Mouse (Mus musculus): ENCODE data around the gene Fgf11. TPM values are rescaled to one million over a fixed set of nuclear protein-coding genes. Genes with fewer than 3 reads are reported as not detected.
A peak's percentile ranks its signal among the peaks of the same experiment; 100 is the strongest.

The Fgf11 gene
- polyA plus RNA-seq, 1 experiment from 2014 or later = 4.3 TPM

DNA sequence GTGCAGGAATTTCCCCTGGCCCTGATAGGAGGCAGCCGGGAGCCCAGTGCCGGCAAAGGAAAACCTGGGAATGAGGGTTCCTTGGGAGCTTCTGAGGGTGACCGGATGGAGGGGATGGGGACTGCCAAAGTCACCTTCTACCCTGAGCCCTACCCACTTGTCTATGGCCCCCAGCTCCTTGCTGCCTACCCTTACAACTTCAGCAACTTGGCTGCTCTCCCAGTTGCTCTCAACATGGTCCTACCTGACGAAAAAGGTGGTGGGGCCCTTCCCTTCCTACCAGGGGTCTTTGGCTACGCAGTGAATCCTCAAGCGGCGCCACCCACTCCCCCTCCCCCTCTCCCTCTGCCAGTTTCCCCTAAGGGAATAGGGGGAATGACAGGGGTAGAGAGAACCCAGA lies 22.7 kb downstream of the Fgf11 start:
- H3K27ac ChIP-seq = no peak overlapping the region
- no peaks in the 10 kb centered on the region for H3K27me3 ChIP-seq (ENCODE audit: control insufficient read depth, insufficient read depth, low read length)
- H3K9ac ChIP-seq = no peak overlapping the region
- peaks cover 20% of the 10 kb centered on the region; the same call in 1 of the 2 replicates for H3K36me3 ChIP-seq (replicated peaks; ENCODE audit: control insufficient read depth, insufficient read depth)
- 41% methylated on average over 7 of the region's 7 CpGs for WGBS
- no peaks in the 10 kb centered on the region for H3K4me1 ChIP-seq (replicated peaks; ENCODE audit: control insufficient read depth, insufficient read depth, low read length)
- ATAC-seq (ENCODE audit: low FRiP score) (no peak), DNase-seq (ENCODE audit: low spot score) (no peak)
- no peak overlapping the region for H3K4me3 ChIP-seq (replicated peaks; ENCODE audit: low read length)
- H3K9me3 ChIP-seq (ENCODE audit: control insufficient read depth, low read length) = no peaks in the 10 kb centered on the region
- H3K4me2 ChIP-seq (replicated peaks) = no peak overlapping the region

DNA sequence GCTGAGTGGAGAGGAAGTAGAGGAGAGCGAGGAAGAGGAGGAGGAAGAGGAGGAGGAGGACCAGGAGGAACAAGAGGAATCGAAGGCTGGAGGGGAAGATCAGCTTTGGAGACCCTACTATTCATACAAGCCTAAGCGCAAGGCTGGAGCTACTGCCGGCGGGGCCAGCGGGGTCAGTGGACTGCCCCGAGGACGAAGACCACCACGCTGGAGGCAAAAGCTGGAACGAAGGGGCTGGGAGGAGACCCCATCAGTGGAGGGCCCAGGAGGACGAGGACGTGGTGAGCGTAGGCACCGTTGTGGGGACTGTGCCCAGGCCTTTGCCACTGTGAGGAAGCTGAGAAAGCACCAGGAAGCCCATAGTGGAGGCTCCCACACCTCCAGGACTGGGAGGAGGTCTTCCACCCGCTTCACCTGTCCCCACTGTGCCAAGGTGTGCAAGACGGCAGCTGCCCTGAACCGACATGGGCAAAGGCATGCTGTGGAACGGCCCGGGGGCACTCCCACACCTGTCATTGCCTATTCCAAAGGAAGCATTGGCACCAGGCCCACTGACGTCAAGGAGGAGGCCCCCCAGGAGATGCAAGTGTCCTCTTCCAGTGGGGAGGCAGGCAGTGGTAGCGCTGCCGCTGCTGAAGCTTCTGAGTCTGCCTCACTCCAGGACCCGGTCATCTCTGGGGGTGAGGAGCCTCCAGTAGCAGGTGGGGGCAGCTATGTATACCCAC lies 23.2 kb downstream of the Fgf11 start:
- WGBS = 66% methylated on average over 23 of the region's 23 CpGs
- ATAC-seq (ENCODE audit: low FRiP score) (no peak), DNase-seq (ENCODE audit: low spot score) (no peak)
- Histone ChIP-seq H3K4me3 (replicated peaks; ENCODE audit: low read length) (no peak overlapping the region), H3K9ac (no peak overlapping the region), H3K9me3 (ENCODE audit: control insufficient read depth, low read length) (no peaks in the 10 kb centered on the region), H3K27ac (no peak overlapping the region), H3K36me3 (replicated peaks; ENCODE audit: control insufficient read depth, insufficient read depth) (peaks cover 20% of the 10 kb centered on the region; the same call in 1 of the 2 replicates), H3K4me2 (replicated peaks) (no peak overlapping the region), H3K27me3 (ENCODE audit: control insufficient read depth, insufficient read depth, low read length) (no peaks in the 10 kb centered on the region), H3K4me1 (replicated peaks; ENCODE audit: control insufficient read depth, insufficient read depth, low read length) (no peaks in the 10 kb centered on the region)

DNA sequence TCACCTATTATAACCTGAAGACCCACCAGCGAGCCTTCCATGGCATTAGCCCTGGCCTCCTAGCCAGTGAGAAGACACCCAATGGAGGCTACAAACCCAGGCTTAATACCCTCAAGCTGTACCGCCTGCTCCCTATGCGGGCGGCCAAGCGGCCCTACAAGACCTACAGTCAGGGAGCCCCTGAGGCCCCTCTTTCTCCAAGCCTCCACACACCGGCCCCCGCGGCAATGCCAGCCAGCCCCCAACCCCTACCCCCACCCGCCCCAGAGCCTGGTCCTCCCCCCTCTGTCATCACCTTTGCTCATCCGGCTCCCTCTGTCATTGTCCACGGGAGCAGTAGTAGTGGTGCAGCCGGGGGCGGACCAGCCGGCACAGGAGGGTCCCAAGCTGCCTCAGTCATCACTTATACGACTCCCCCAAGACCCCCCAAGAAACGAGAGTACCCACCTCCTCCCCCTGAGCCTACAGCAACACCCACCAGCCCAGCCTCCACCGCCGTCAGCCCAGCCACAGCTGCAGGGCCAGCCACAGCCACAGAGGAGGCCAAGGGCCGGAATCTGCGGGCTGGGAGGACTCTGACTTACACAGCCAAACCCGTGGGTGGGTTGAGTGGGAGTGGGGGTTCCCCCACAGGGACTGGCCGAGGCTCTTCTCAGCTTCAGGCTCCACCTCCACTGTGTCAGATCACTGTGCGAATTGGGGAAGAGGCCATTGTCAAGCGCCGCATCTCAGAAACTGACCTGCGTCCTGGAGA lies 24.0 kb downstream of the Fgf11 start:
- H3K27me3 ChIP-seq (ENCODE audit: control insufficient read depth, insufficient read depth, low read length) = no peaks in the 10 kb centered on the region
- WGBS = 60% methylated on average over 26 of the region's 26 CpGs
- DNase-seq (ENCODE audit: low spot score) (no peak), ATAC-seq (ENCODE audit: low FRiP score) (no peak)
- H3K9me3 ChIP-seq (ENCODE audit: control insufficient read depth, low read length) = no peaks in the 10 kb centered on the region
- no peak overlapping the region for H3K9ac ChIP-seq
- H3K4me1 ChIP-seq (replicated peaks; ENCODE audit: control insufficient read depth, insufficient read depth, low read length) = no peaks in the 10 kb centered on the region
- no peak overlapping the region for H3K27ac ChIP-seq
- H3K36me3 ChIP-seq (replicated peaks; ENCODE audit: control insufficient read depth, insufficient read depth) = peaks cover 20% of the 10 kb centered on the region; the same call in 1 of the 2 replicates
- H3K4me2 ChIP-seq (replicated peaks) = no peak overlapping the region
- no peak overlapping the region for H3K4me3 ChIP-seq (replicated peaks; ENCODE audit: low read length)

DNA sequence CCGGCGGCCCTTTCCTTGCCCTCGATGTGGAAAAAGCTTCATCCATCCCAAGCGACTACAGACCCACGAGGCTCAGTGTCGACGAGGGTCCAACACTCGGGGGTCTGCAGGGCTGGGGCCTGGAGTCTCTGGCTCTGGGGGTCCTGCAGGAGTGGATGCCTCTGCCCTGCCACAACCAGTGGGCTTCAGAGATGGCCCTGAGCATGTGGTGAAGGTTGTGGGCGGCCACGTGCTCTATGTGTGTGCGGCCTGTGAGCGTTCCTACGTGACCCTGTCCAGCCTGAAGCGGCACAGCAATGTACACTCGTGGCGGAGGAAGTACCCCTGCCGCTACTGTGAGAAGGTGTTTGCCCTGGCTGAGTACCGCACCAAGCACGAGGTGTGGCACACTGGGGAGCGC lies 25.2 kb downstream of the Fgf11 start:
- Histone ChIP-seq H3K4me3 (replicated peaks; ENCODE audit: low read length) (no peak overlapping the region), H3K27ac (no peak overlapping the region), H3K36me3 (replicated peaks; ENCODE audit: control insufficient read depth, insufficient read depth) (peaks cover 20% of the 10 kb centered on the region; the same call in 1 of the 2 replicates), H3K9ac (no peak overlapping the region), H3K4me2 (replicated peaks) (no peak overlapping the region), H3K9me3 (ENCODE audit: control insufficient read depth, low read length) (no peaks in the 10 kb centered on the region), H3K4me1 (replicated peaks; ENCODE audit: control insufficient read depth, insufficient read depth, low read length) (no peaks in the 10 kb centered on the region), H3K27me3 (ENCODE audit: control insufficient read depth, insufficient read depth, low read length) (no peaks in the 10 kb centered on the region)
- ATAC-seq (ENCODE audit: low FRiP score) (0 out of 2 replicates have a peak, but pooled peaks have one; percentile 11), DNase-seq (ENCODE audit: low spot score) (no peak)
- 85% methylated on average over 20 of the region's 20 CpGs for WGBS

DNA sequence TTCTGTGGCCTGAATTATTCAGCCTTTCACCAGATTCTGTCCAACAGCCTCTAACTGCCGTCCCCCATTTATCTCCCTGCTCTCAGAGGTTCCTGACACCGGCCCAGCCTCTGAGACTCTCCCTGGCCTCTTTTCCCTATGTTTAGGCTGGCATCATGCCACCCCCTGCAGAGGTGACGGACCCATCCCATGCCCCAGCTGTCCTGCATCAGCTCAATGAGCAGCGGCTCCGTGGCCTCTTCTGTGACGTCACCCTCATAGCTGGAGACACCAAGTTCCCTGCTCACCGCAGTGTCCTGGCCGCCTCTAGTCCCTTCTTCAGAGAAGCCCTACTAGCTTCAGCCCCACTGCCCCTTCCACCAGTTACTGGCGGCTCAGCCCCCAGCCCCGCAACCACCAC lies 25.9 kb downstream of the Fgf11 start:
- Histone ChIP-seq H3K27ac (no peak overlapping the region), H3K4me2 (replicated peaks) (no peak overlapping the region), H3K4me1 (replicated peaks; ENCODE audit: control insufficient read depth, insufficient read depth, low read length) (no peaks in the 10 kb centered on the region), H3K36me3 (replicated peaks; ENCODE audit: control insufficient read depth, insufficient read depth) (peaks cover 20% of the 10 kb centered on the region; the same call in 1 of the 2 replicates), H3K9me3 (ENCODE audit: control insufficient read depth, low read length) (no peaks in the 10 kb centered on the region), H3K4me3 (replicated peaks; ENCODE audit: low read length) (no peak overlapping the region), H3K27me3 (ENCODE audit: control insufficient read depth, insufficient read depth, low read length) (no peaks in the 10 kb centered on the region), H3K9ac (no peak overlapping the region)
- WGBS = 68% methylated on average over 10 of the region's 10 CpGs
- DNase-seq (ENCODE audit: low spot score) = no peak
- no peak for ATAC-seq (ENCODE audit: low FRiP score)

DNA sequence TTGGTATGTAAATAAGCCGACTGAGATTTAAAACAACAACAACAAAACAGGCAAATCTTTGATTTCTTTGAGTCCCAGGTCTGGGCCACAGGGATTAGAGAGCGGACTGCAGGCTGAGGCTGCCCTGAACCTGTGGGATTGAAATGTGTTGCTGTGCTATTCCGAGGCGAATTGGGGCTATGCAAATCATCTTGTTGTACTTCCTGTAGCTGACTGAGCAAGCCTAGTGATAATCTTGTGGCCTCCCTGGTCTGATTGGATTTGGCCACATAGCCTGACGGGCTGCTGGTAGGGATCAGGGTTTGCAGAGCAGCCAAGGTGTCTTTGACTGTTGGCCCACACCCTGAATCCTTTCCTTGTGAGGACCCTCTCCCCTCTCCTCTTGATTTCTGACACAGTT lies 26.7 kb downstream of the Fgf11 start:
- no peak overlapping the region for H3K4me3 ChIP-seq (replicated peaks; ENCODE audit: low read length)
- 57% methylated on average over 5 of the region's 5 CpGs for WGBS
- DNase-seq (ENCODE audit: low spot score) (no peak), ATAC-seq (ENCODE audit: low FRiP score) (no peak)
- no peaks in the 10 kb centered on the region for H3K9me3 ChIP-seq (ENCODE audit: control insufficient read depth, low read length)
- H3K4me1 ChIP-seq (replicated peaks; ENCODE audit: control insufficient read depth, insufficient read depth, low read length) = no peaks in the 10 kb centered on the region
- H3K4me2 ChIP-seq (replicated peaks) = no peak overlapping the region
- H3K27ac ChIP-seq = no peak overlapping the region
- H3K27me3 ChIP-seq (ENCODE audit: control insufficient read depth, insufficient read depth, low read length) = no peaks in the 10 kb centered on the region
- peaks cover 20% of the 10 kb centered on the region; the same call in 1 of the 2 replicates for H3K36me3 ChIP-seq (replicated peaks; ENCODE audit: control insufficient read depth, insufficient read depth)
- H3K9ac ChIP-seq = no peak overlapping the region

DNA sequence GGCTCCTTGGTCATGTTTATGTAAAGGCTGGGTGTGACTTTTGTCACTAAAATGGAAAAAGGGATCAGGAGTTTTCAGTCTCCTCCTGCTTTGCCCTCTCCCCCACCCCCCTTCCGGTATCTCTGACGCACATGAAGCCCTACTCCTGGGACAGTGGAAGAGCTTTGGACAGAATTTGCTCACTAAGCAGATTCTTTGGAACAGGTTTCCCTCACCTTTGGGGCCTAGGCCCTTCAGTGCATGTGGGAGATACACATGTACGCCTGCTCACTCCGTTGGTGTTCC lies 34.1 kb downstream of the Fgf11 start:
- H3K36me3 ChIP-seq (replicated peaks; ENCODE audit: control insufficient read depth, insufficient read depth) = no peaks in the 10 kb centered on the region
- H3K9me3 ChIP-seq (ENCODE audit: control insufficient read depth, low read length) = no peaks in the 10 kb centered on the region
- peak overlapping the region; percentile 81; the same call in 1 of the 2 replicates for H3K4me3 ChIP-seq (replicated peaks; ENCODE audit: low read length)
- DNase-seq (ENCODE audit: low spot score) (no peak), ATAC-seq (ENCODE audit: low FRiP score) (no peak)
- H3K4me1 ChIP-seq (replicated peaks; ENCODE audit: control insufficient read depth, insufficient read depth, low read length) = peaks cover 19% of the 10 kb centered on the region
- no peaks in the 10 kb centered on the region for H3K27me3 ChIP-seq (ENCODE audit: control insufficient read depth, insufficient read depth, low read length)
- H3K27ac ChIP-seq = no peak overlapping the region
- H3K4me2 ChIP-seq (replicated peaks) = peak overlapping the region; percentile 54
- H3K9ac ChIP-seq = peak overlapping the region; percentile 94
- WGBS = 71% methylated on average over 4 of the region's 4 CpGs

DNA sequence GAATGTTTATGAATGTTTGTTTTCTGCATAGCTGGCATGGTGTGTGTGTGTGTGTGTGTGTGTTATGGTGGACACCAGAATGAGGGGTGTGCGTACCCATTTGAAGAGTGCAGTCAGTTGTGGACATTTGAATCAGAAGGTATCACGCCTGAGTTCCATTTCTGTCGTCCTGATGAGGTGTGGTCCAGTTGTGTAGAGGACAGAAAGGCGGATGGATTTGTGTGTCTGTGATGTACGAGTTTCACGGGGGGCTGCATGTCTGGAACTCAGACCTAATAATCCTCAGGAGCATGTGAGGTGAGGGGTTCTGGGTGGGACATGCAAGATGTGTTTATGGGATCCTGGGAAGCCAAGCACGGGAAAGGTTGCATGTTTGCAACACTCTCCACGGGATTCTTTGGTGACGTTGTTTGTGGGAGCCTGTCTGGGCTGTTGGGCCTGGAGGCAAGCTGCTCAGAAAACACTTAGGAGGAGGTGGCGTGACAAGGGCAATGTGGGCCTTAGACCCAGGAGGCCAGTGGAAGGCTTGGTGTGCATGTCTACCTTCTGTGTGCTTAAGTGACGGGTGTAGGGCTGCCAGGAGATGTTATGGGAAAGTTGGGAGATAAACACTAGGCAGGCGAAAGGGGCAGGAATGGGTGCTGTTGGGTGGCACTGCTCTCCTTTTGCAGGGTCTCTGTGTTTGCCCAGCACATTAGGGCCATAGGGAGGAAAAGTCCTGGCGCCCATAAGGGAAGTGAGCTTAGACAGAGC lies 34.6 kb downstream of the Fgf11 start:
- H3K9ac ChIP-seq = peak overlapping the region; percentile 94
- WGBS = 72% methylated on average over 13 of the region's 13 CpGs
- DNase-seq (ENCODE audit: low spot score) (no peak), ATAC-seq (ENCODE audit: low FRiP score) (no peak)
- no peaks in the 10 kb centered on the region for H3K36me3 ChIP-seq (replicated peaks; ENCODE audit: control insufficient read depth, insufficient read depth)
- peak overlapping the region; percentile 90; the same call in 1 of the 2 replicates for H3K27ac ChIP-seq
- peak overlapping the region; percentile 54 for H3K4me2 ChIP-seq (replicated peaks)
- H3K4me1 ChIP-seq (replicated peaks; ENCODE audit: control insufficient read depth, insufficient read depth, low read length) = peaks cover 19% of the 10 kb centered on the region
- H3K27me3 ChIP-seq (ENCODE audit: control insufficient read depth, insufficient read depth, low read length) = no peaks in the 10 kb centered on the region
- H3K4me3 ChIP-seq (replicated peaks; ENCODE audit: low read length) = peak overlapping the region; percentile 81
- no peaks in the 10 kb centered on the region for H3K9me3 ChIP-seq (ENCODE audit: control insufficient read depth, low read length)

DNA sequence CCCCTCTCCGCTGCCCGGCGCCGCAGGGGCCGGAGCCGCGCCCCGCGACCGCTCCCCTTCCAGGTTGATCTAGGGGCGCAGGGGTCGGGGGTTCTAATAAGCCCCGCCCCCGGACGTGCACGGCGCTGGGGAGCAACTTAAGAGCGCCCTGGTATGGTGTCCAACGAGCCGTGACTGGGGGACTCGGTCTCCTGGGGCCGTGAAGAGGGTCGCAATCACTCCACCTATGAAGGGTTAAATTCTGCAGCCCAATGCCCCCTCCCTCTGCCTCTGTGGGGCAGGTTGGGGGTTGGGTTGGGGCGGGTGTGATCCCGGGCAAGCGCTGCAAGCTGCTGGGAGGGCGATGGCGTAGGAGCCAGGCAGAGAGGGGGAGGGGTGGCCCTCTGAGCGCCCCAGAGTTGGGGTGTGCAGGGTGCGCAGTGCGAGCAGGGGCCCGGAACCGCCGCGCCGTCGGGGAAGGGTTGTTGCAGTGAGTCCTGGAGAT lies 35.5 kb downstream of the Fgf11 start:
- Histone ChIP-seq H3K9me3 (ENCODE audit: control insufficient read depth, low read length) (no peaks in the 10 kb centered on the region), H3K36me3 (replicated peaks; ENCODE audit: control insufficient read depth, insufficient read depth) (no peaks in the 10 kb centered on the region), H3K4me3 (replicated peaks; ENCODE audit: low read length) (peak overlapping the region; percentile 81), H3K4me2 (replicated peaks) (peak overlapping the region; percentile 54), H3K9ac (peak overlapping the region; percentile 94), H3K27ac (peak overlapping the region; percentile 90), H3K4me1 (replicated peaks; ENCODE audit: control insufficient read depth, insufficient read depth, low read length) (peaks cover 19% of the 10 kb centered on the region), H3K27me3 (ENCODE audit: control insufficient read depth, insufficient read depth, low read length) (no peaks in the 10 kb centered on the region)
- WGBS = 1% methylated on average over 36 of the region's 37 CpGs
- DNase-seq (ENCODE audit: low spot score) = peak; percentile 48
- peak; percentile 82 for ATAC-seq (ENCODE audit: low FRiP score)
